Mouse (Mus musculus) heart, embryonic 10.5 days (tissue): ENCODE measurements around the gene Npy4r. TPM values are rescaled to one million over a fixed set of nuclear protein-coding genes. Genes with fewer than 3 reads are reported as not detected.

Experiments used
- DNase-seq: peaks from one replicate; pipeline ENCODE4 v3.0.0-alpha.2; 2017; ENCODE audit warnings: low spot score
- H3K27ac ChIP-seq: fragments of 300-500 bp; sonication (generic); 2 replicates; pipeline ENCODE4 v1.5.1; 2016; ENCODE audit warnings: mild to moderate bottlenecking
- H3K27me3 ChIP-seq: fragments of 300-500 bp; sonication (generic); 2 replicates; pipeline ENCODE4 v1.6.1; 2016; ENCODE audit warnings: mild to moderate bottlenecking; ENCODE audit not compliant: poor library complexity, insufficient read depth, severe bottlenecking
- H3K36me3 ChIP-seq: fragments of 300-500 bp; sonication (generic); 2 replicates; pipeline ENCODE4 v1.6.1; 2016; ENCODE audit warnings: mild to moderate bottlenecking, moderate library complexity
- H3K4me1 ChIP-seq: fragments of 300-500 bp; sonication (generic); 2 replicates; pipeline ENCODE4 v1.6.1; 2016; ENCODE audit warnings: mild to moderate bottlenecking
- H3K4me3 ChIP-seq: fragments of 300-500 bp; sonication (generic); 2 replicates; pipeline ENCODE4 v1.5.1; 2016; ENCODE audit warnings: mild to moderate bottlenecking, moderate library complexity
- H3K9me3 ChIP-seq: fragments of 300-500 bp; sonication (generic); 2 replicates; pipeline ENCODE4 v1.6.1; 2016; ENCODE audit warnings: mild to moderate bottlenecking, moderate library complexity
- WGBS: fragments of 180-500 bp; shearing (Covaris S2); methylation state at CpG from one replicate; pipeline ENCODE4 v1.1.7; 2016; 5-methylcytosine and 5-hydroxymethylcytosine counted together
- polyA plus RNA-seq: library from polyadenylated mRNA; unstranded; fragments of >200 nt; fragmentation: Nextera tagmentation; extraction: Ambion mirVana; gene quantifications from 2 replicates; pipeline ENCODE4 v1.2.1, GENCODE M21; 2016

The Npy4r gene
- 0.04 and 0.05 TPM in 2 replicates for polyA plus RNA-seq

DNA sequence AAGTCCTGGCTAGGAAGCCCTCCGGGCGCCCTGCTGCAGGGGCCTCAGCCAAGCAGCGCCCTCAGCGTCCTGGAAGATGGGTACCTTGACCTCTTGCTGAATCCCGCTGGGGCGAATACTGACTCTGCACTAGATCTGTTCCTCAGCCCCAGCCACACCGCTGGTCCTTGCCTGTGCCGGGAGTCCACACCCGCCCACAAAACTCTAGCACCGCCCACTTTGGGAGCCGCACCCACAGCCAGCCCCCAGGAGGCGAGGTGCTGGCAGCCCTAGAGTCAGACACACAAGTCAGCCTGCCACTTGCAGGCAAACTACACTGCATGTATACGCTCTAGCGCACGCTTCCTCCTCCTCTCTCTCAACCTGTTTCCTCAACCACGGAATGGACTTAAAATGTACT, at the start of gene Npy4r:
Gene Npy4r (minus strand): TSS at position 148 of the 400 bp plus-strand sequence.
- WGBS: 13% methylated on average over 16 of the region's 16 CpGs
- Histone ChIP-seq H3K4me1 (peaks cover 8% of the 10 kb centered on the region), H3K27ac (no peak within 1 kb of the TSS), H3K4me3 (peak within 1 kb of the TSS; percentile 42), H3K27me3 (peaks cover 41% of the 10 kb centered on the region; the same call in 1 of the 2 replicates), H3K9me3 (no peaks in the 10 kb centered on the region), H3K36me3 (no peaks in the 10 kb centered on the region)
- peak; percentile 83 for DNase-seq

DNA sequence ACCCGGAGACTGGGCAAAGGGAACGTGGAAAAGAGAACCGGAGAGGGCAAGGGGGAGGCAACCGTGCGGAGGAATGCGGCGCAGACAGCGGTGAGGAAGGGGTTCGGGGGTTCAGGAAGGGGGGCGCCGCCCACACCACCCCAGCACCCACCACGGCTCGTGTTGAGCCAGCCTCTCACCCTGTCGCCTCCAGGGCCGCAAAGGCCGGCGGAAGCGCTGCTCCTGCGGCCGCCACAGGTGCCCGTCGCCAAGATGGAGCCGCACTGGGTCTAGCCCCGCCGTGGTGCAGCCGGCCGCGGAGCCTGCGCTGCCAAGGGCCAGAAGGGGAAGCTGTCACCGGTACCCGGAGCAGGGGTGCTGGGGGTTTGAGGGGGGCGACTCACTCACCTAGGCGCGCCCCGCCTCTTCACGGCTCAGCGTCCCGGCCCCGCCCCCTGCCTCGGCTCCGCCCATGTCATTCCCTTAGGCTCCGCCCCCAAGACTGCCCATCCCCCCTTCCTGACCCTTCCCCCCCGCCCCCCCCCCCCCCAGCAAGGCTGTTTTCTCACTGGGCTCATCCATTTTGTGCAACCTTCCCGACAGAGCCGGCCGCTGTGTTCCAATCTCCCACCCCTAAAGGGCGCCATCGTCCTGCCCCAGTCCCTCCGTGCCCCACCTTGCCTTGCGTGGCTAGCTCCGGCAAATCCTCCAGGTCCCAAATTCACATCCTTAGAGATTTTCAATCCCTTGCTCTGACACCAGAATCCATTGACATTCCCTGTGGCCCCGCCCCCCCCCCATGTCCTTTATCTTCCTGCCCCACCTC, 49.1 kb upstream of the Npy4r start, which contains the start of gene Gprin2:
Gene Gprin2 (minus strand): TSS at position 423 of the 805 bp plus-strand sequence.
- no peak for DNase-seq
- Histone ChIP-seq H3K9me3 (no peaks in the 10 kb centered on the region), H3K27ac (peak within 1 kb of the TSS; percentile 59), H3K27me3 (peaks cover 52% of the 10 kb centered on the region), H3K4me3 (peak within 1 kb of the TSS; percentile 84), H3K36me3 (no peaks in the 10 kb centered on the region), H3K4me1 (peaks cover 23% of the 10 kb centered on the region; the same call in 1 of the 2 replicates)
- WGBS: 5% methylated on average over 33 of the region's 52 CpGs

DNA sequence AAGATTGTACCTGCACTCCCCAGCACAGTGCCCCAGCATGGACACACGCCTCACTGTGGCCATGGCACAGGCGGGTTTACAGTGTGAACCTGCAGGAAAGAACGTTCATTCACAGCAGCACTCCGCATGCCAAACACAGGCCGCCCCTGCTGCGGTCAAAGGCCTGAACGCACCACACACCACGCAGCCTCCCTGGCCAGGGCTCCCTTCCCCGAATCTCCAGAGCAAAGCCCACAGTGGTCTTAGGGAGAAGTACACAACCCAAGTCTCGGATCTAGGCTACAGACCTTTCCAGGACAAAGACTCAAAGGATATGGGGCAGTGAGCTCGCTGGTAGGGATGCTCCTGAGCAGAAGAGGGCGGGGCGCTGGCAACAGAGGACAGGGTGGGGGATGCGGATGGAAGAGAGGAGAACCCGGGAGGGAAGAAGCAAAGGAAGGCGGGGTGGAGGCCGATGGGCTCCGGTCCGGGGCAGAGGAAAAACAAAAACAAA, 48.5 kb upstream of the Npy4r start:
- peak overlapping the region; percentile 84 for H3K4me3 ChIP-seq
- H3K27ac ChIP-seq: peak overlapping the region; percentile 59
- no peaks in the 10 kb centered on the region for H3K36me3 ChIP-seq
- peaks cover 29% of the 10 kb centered on the region for H3K4me1 ChIP-seq
- 5% methylated on average over 19 of the region's 19 CpGs for WGBS
- peaks cover 48% of the 10 kb centered on the region for H3K27me3 ChIP-seq
- no peak for DNase-seq
- H3K9me3 ChIP-seq: no peaks in the 10 kb centered on the region

- H3K4me1 ChIP-seq: peaks cover 41% of the 10 kb centered on the region
- WGBS: 53% methylated on average over 4 of the region's 4 CpGs
- no peaks in the 10 kb centered on the region for H3K36me3 ChIP-seq
- H3K27me3 ChIP-seq: peaks cover 51% of the 10 kb centered on the region
- no peak overlapping the region for H3K27ac ChIP-seq
- DNase-seq: no peak
- H3K9me3 ChIP-seq: no peaks in the 10 kb centered on the region
- H3K4me3 ChIP-seq: no peak overlapping the region
Measured at GRCm38 (mm10) chr14:34196706-34197105, 44.4 kb upstream of the Npy4r start.

DNA sequence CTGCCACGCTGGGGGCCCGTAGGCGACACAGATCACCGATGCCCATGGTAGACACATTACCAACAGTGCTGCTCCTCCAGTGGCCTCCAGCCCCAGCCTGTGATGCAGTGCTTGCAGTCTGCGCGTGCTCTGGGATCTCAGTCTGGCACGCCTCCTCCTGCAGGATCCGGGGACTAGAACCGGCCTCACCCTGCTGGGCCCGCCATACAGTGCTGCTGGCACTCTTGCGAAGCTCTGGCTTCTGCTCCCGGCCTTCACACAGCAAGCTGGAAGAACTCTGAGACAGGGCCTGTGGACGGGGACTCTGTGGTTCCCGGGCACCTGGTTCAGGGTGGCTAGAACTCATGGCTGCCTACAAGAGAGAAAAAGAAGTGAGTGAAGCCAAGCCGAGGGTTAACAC, 43.2 kb upstream of the Npy4r start:
- H3K36me3 ChIP-seq: no peaks in the 10 kb centered on the region
- H3K4me3 ChIP-seq: no peak overlapping the region
- peaks cover 29% of the 10 kb centered on the region for H3K4me1 ChIP-seq
- H3K9me3 ChIP-seq: no peaks in the 10 kb centered on the region
- peaks cover 42% of the 10 kb centered on the region for H3K27me3 ChIP-seq
- 86% methylated on average over 15 of the region's 15 CpGs for WGBS
- DNase-seq: no peak
- H3K27ac ChIP-seq: no peak overlapping the region

- Histone ChIP-seq H3K27ac (no peak overlapping the region), H3K4me1 (peaks cover 28% of the 10 kb centered on the region), H3K9me3 (no peaks in the 10 kb centered on the region), H3K36me3 (no peaks in the 10 kb centered on the region), H3K4me3 (no peak overlapping the region), H3K27me3 (peaks cover 26% of the 10 kb centered on the region; the same call in 1 of the 2 replicates)
- no peak for DNase-seq
- 74% methylated on average over 4 of the region's 4 CpGs for WGBS
Measured at GRCm38 (mm10) chr14:34193879-34194278, 41.6 kb upstream of the Npy4r start.

DNA sequence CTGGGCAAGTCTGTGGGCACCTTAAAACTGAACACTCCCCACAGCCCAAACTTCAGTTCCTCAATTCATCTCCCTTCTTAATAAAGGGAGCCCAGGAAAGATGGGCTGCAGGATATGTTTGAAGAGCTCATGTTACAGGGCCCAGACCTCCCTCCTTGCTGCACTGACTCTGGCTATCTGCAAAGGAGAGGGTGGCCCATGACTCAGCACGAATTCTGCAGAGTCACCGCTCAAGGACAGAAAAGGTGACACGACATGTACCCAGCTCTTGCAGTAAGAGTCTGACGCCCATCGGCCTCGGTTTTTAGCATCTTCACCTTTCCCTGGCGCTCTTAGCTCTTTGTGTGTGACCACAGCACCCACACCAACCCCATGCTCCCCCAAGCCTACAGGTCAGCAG, 38.1 kb upstream of the Npy4r start:
- Histone ChIP-seq H3K4me3 (no peak overlapping the region), H3K27me3 (peaks cover 22% of the 10 kb centered on the region; the same call in 1 of the 2 replicates), H3K4me1 (peaks cover 12% of the 10 kb centered on the region; the same call in 1 of the 2 replicates), H3K27ac (peak overlapping the region; percentile 29; the same call in 1 of the 2 replicates), H3K36me3 (no peaks in the 10 kb centered on the region), H3K9me3 (no peaks in the 10 kb centered on the region)
- WGBS: 62% methylated on average over 7 of the region's 7 CpGs
- peak; percentile 88 for DNase-seq

GRCm38 (mm10) chr14:34188629-34189028, 36.3 kb upstream of the Npy4r start:
- no peak for DNase-seq
- H3K27me3 ChIP-seq: 0 out of 2 replicates have a peak, but pooled peaks cover 9% of the 10 kb centered on the region
- H3K4me1 ChIP-seq: peaks cover 12% of the 10 kb centered on the region; the same call in 1 of the 2 replicates
- WGBS: 67% methylated on average over 5 of the region's 5 CpGs
- no peak overlapping the region for H3K27ac ChIP-seq
- no peaks in the 10 kb centered on the region for H3K9me3 ChIP-seq
- no peak overlapping the region for H3K4me3 ChIP-seq
- H3K36me3 ChIP-seq: no peaks in the 10 kb centered on the region

DNA sequence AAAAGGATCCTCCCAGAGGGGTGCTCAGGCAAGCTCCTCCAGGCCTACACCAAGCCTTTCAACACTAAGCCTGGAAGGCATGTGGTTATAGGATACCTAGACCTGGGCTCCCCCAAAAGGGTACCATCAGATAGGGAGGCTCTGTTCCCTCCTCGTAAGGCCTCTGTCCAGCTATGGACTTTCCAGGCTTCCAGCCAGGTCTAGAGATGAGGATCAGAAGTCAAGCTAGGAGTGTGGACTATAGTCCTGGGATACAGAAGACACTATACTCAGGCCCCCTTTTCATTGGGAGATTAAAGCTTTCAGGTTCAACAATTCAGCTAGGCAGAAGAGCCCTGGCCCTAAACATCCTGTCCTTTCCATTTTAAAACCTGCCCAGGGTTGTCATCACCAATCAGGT, 30.8 kb upstream of the Npy4r start:
- DNase-seq: no peak
- H3K9me3 ChIP-seq: 0 out of 2 replicates have a peak, but pooled peaks cover 3% of the 10 kb centered on the region
- H3K27me3 ChIP-seq: 0 out of 2 replicates have a peak, but pooled peaks cover 3% of the 10 kb centered on the region
- WGBS: 61% methylated on average over 1 of the region's 1 CpGs
- H3K36me3 ChIP-seq: no peaks in the 10 kb centered on the region
- H3K4me3 ChIP-seq: no peak overlapping the region
- no peak overlapping the region for H3K27ac ChIP-seq
- H3K4me1 ChIP-seq: no peaks in the 10 kb centered on the region

DNA sequence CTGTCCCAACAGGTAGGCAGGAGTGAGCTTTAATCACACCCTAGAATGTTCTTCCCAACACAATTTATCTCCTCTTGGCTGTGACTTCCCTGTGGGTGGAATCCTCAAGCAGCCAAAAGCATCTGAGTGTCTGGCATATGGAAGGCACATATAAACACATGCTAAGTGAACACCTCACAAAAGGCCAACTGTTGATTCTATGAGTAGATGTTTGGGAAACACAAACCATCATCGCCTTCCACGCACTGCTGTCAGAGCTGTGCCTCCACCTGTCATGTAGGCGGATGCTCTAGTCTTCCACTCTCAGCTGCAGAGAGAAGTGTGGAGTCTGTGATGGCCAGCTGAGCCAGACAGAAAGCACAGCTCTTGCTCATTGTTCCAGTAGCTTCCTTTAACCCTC, 27.1 kb upstream of the Npy4r start:
- no peaks in the 10 kb centered on the region for H3K27me3 ChIP-seq
- no peaks in the 10 kb centered on the region for H3K36me3 ChIP-seq
- no peaks in the 10 kb centered on the region for H3K4me1 ChIP-seq
- no peak for DNase-seq
- WGBS: 74% methylated on average over 3 of the region's 3 CpGs
- 0 out of 2 replicates have a peak, but pooled peaks cover 3% of the 10 kb centered on the region for H3K9me3 ChIP-seq
- no peak overlapping the region for H3K27ac ChIP-seq
- H3K4me3 ChIP-seq: no peak overlapping the region

- Histone ChIP-seq H3K9me3 (no peaks in the 10 kb centered on the region), H3K27me3 (no peaks in the 10 kb centered on the region), H3K27ac (no peak overlapping the region), H3K36me3 (no peaks in the 10 kb centered on the region), H3K4me1 (no peaks in the 10 kb centered on the region; the same call in 1 of the 2 replicates), H3K4me3 (no peak overlapping the region)
- WGBS: 50% methylated on average over 3 of the region's 3 CpGs
- DNase-seq: no peak
Measured at GRCm38 (mm10) chr14:34171107-34171506, 18.8 kb upstream of the Npy4r start.

DNA sequence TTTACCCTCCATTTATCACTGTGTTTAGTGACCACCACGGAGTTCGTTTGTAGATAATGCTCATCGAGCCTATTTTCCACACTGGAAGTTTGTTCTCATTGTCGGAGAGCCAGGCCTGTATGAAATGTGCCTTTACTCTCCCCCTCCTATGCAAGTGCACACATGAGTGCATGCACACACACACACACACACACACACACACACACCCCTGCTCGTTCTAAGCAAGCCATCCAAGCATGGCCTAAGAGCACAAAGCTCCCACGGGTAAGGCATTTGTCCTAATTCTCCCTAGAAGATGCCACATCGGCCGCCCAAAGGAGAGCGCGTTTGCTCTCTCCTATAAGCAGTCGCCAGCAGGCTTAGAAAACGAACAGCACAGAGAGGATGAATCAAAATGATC, 3.5 kb upstream of the Npy4r start:
- no peak overlapping the region for H3K27ac ChIP-seq
- H3K36me3 ChIP-seq: no peaks in the 10 kb centered on the region
- peaks cover 27% of the 10 kb centered on the region; the same call in 1 of the 2 replicates for H3K27me3 ChIP-seq
- DNase-seq: no peak
- WGBS: 80% methylated on average over 12 of the region's 12 CpGs
- no peak overlapping the region for H3K4me3 ChIP-seq
- peaks cover 8% of the 10 kb centered on the region for H3K4me1 ChIP-seq
- no peaks in the 10 kb centered on the region for H3K9me3 ChIP-seq
